Mouse (Mus musculus) cerebellum, adult 2 months (tissue): ENCODE data around the gene Gpr161. TPM values are rescaled to one million over a fixed set of nuclear protein-coding genes. Genes with fewer than 3 reads are reported as not detected.

Experiments used
- DNase-seq, 2 experiments: peaks; one replicate each; pipeline ENCODE4 v3.0.0; 2021
- H3K27ac ChIP-seq: fragments of 200-500 bp; 2 replicates; pipeline ENCODE4 v1.5.1; 2012; ENCODE audit warnings: low read length, control low read depth, inconsistent platforms; ENCODE audit not compliant: insufficient read depth
- H3K27me3 ChIP-seq: fragments of 200-500 bp; 2 replicates; pipeline ENCODE4 v1.6.1; 2012; ENCODE audit warnings: inconsistent platforms, mild to moderate bottlenecking, low read length, moderate library complexity; ENCODE audit not compliant: control insufficient read depth, insufficient read depth
- H3K4me1 ChIP-seq: fragments of 200-500 bp; 2 replicates; pipeline ENCODE4 v1.6.1; 2011; ENCODE audit warnings: low read length; ENCODE audit not compliant: control insufficient read depth, insufficient read depth
- H3K4me3 ChIP-seq: fragments of 200-500 bp; replicated peaks from 2 replicates; pipeline ENCODE3; 2011; ENCODE audit warnings: mild to moderate bottlenecking, low read depth, low read length, control low read depth; ENCODE audit not compliant: insufficient read depth
- CTCF ChIP-seq: fragments of 200-500 bp; IDR thresholded peaks from 2 replicates; pipeline ENCODE4 v1.5.1; 2011; ENCODE audit warnings: low read depth, mild to moderate bottlenecking, control low read depth, low read length, moderate library complexity, borderline replicate concordance; ENCODE audit not compliant: insufficient read depth
- POLR2A ChIP-seq: fragments of 200-500 bp; IDR thresholded peaks from 2 replicates; pipeline ENCODE4 v1.6.1; 2011; ENCODE audit warnings: low read length, control low read depth, borderline replicate concordance; ENCODE audit not compliant: insufficient read depth
- WGBS: fragments of 180-500 bp; shearing (Covaris S2); methylation state at CpG from one replicate; pipeline ENCODE4 v1.1.7; 2018; 5-methylcytosine and 5-hydroxymethylcytosine counted together
- polyA plus RNA-seq: library from polyadenylated mRNA; depleted of rRNA; stranded (reverse); fragments of >200 nt; gene quantifications from 2 replicates; pipeline ENCODE4 v1.2.3, GENCODE M21; 2012

Gene Gpr161
- polyA plus RNA-seq, 1 experiment: 3.8 TPM

DNA sequence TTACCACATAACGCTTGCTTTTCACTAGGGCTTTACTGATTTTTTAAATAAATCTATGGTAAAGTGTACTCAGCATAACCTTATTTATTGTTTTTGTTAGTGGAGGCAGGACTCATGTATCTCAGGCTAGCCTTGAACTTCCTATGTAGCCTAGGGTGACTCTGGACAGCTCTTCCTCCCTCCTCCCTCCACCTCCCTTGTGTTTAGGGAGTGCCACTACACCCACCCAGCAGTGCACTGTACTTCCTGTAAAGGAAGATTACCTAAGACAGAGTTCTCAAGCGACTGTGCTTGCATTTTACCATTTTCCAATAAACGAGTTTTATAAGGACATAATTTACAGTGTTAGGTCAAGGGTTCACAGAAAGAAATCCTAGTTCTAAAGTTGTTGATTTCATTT lies 37.2 kb downstream of the Gpr161 start:
- H3K27ac ChIP-seq: no peak overlapping the region
- WGBS: 90% methylated on average over 3 of the region's 3 CpGs
- TF ChIP-seq CTCF (no peak), POLR2A (no peak)
- H3K27me3 ChIP-seq: no peaks in the 10 kb centered on the region
- no peak for DNase-seq
- no peak overlapping the region for H3K4me3 ChIP-seq
- H3K4me1 ChIP-seq: no peaks in the 10 kb centered on the region

DNA sequence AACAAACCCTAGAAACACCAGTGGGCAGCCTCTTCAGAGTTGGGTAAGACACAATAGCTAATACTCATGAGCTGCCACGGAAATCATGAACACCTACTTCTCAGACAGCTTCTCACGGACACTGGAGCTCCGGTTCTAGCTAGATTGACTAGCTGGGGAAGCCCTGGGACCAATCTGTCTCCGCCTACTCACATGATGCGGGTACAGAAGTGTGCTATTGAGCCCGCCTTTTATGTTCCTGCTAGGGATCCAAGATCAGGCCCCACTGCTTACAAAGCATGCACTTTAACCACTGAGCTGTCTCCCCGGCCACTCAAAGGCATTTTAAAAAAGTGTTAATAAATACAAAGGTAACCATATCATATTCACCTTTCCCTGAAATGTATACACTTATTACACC lies 46.5 kb downstream of the Gpr161 start:
- Histone ChIP-seq H3K4me1 (no peaks in the 10 kb centered on the region), H3K27me3 (no peaks in the 10 kb centered on the region), H3K4me3 (no peak overlapping the region), H3K27ac (no peak overlapping the region)
- WGBS: 76% methylated on average over 7 of the region's 7 CpGs
- TF ChIP-seq POLR2A: no peak
- TF ChIP-seq CTCF: no peak
- no peak for DNase-seq

DNA sequence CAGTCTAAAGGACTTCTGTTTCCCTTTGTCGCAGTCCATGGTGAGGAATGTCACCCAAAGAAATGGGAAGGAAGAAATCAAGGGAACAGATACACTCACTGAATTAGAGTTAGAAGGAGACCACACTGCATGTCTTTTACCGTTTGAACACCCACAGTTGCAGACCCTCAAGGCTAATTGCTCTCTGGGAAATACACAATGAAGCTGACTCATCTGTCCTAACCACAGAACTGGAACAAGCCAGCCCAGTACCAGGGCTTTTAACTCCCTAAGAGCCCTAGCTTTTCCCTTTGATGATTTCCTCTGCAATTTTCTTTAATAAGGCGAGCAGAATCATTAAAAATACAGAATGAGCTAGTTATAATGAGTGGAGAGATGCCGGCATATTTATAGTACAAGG lies 48.9 kb downstream of the Gpr161 start:
- H3K27ac ChIP-seq: no peak overlapping the region
- WGBS: 66% methylated on average over 4 of the region's 4 CpGs
- DNase-seq: no peak

GRCm38 (mm10) chr1:165348627-165349026 lies 53.0 kb downstream of the Gpr161 start:
- Histone ChIP-seq H3K4me3 (no peak overlapping the region), H3K27me3 (no peaks in the 10 kb centered on the region), H3K27ac (no peak overlapping the region), H3K4me1 (no peaks in the 10 kb centered on the region)
- no peak for DNase-seq
- TF ChIP-seq POLR2A (no peak), CTCF (no peak)

More for the DNA sequence above, 48.9 kb downstream of the Gpr161 start:
- no peak for TF ChIP-seq POLR2A
- no peak for TF ChIP-seq CTCF
- Histone ChIP-seq H3K4me3 (no peak overlapping the region), H3K27me3 (no peaks in the 10 kb centered on the region), H3K4me1 (no peaks in the 10 kb centered on the region)

DNA sequence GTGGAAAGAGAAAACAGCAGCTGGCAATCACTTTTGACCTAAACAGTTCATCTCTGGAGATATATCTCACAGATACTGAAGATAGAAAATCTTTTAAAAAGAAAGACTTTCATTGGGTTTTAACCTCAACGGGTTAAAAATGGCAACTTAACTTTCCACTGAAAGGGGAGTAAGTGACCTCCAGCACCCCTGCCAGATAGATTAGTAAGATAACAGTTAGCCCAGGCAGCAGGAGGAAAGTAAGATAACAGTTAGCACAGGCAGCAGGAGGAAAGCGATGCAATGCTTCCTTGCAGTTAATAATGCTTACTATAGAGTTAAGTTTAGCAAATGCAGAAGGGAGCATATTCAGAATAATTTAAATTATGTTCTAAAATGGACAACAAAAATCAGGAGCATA lies 60.8 kb downstream of the Gpr161 start:
- H3K27me3 ChIP-seq: no peaks in the 10 kb centered on the region
- DNase-seq: no peak
- no peak overlapping the region for H3K4me3 ChIP-seq
- no peak for TF ChIP-seq POLR2A
- no peak for TF ChIP-seq CTCF
- H3K4me1 ChIP-seq: no peaks in the 10 kb centered on the region
- H3K27ac ChIP-seq: no peak overlapping the region
- WGBS: 83% methylated on average over 2 of the region's 2 CpGs

GRCm38 (mm10) chr1:165363271-165363670 lies 67.7 kb downstream of the Gpr161 start:
- H3K27me3 ChIP-seq: no peaks in the 10 kb centered on the region
- no peak for DNase-seq
- H3K4me3 ChIP-seq: no peak overlapping the region
- H3K4me1 ChIP-seq: no peaks in the 10 kb centered on the region
- TF ChIP-seq POLR2A: no peak
- no peak for TF ChIP-seq CTCF
- 89% methylated on average over 2 of the region's 2 CpGs for WGBS
- no peak overlapping the region for H3K27ac ChIP-seq

DNA sequence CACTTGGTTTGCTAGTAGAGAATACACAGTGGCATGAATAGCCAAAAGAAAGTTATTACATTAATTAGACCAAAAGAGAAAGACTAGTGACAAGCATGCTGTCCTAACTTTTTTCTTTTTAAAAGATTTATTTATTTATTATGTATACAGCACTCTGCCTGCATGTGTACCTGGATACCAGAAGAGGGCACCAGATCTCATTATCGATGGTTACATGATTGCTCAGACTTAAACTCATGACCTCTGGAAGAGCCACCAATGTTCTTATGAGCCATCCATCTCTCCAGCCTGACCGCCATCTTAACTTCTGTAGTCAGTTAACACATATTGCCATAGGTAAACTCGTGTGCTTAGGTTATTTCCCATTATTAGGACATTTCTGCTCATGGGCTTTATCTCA lies 69.5 kb downstream of the Gpr161 start:
- Histone ChIP-seq H3K27ac (no peak overlapping the region), H3K4me3 (no peak overlapping the region), H3K4me1 (no peaks in the 10 kb centered on the region), H3K27me3 (no peaks in the 10 kb centered on the region)
- WGBS: 96% methylated on average over 3 of the region's 3 CpGs
- TF ChIP-seq POLR2A (no peak), CTCF (no peak)
- DNase-seq: no peak

- no peak for DNase-seq
- H3K4me1 ChIP-seq: no peaks in the 10 kb centered on the region
- no peaks in the 10 kb centered on the region for H3K27me3 ChIP-seq
- no peak overlapping the region for H3K4me3 ChIP-seq
- no peak overlapping the region for H3K27ac ChIP-seq
- 80% methylated on average over 4 of the region's 4 CpGs for WGBS
- TF ChIP-seq CTCF (no peak), POLR2A (no peak)
These were observed 75.4 kb downstream of the Gpr161 start for GRCm38 (mm10) chr1:165370990-165371389.
